Mouse (Mus musculus) heart, embryonic 16.5 days (tissue): ENCODE data around the gene Vav3. TPM values are rescaled to one million over a fixed set of nuclear protein-coding genes. Genes with fewer than 3 reads are reported as not detected.

ENCODE experiments used
- ATAC-seq: fragments of 200-750 bp; cut with Nextera tagmentation; replicated peaks from 2 replicates; pipeline ENCODE4 v1.8.0; 2017; ENCODE audit warnings: moderate number of reproducible peaks; ENCODE audit not compliant: insufficient read depth, low FRiP score; ENCODE audit errors: extremely low read depth
- H3K27ac ChIP-seq: fragments of 300-500 bp; sonication (generic); 2 replicates; pipeline ENCODE4 v1.5.1; 2014; ENCODE audit warnings: mild to moderate bottlenecking, low read length, control low read depth, moderate library complexity
- H3K27me3 ChIP-seq: fragments of 300-500 bp; sonication (generic); 2 replicates; pipeline ENCODE4 v1.6.1; 2014; ENCODE audit warnings: low read length, mixed read lengths; ENCODE audit not compliant: control insufficient read depth, insufficient read depth
- H3K36me3 ChIP-seq: fragments of 300-500 bp; sonication (generic); 2 replicates; pipeline ENCODE4 v1.6.1; 2014; ENCODE audit not compliant: control insufficient read depth, insufficient read depth
- H3K4me1 ChIP-seq: fragments of 300-500 bp; sonication (generic); 2 replicates; pipeline ENCODE4 v1.6.1; 2014; ENCODE audit warnings: low read length, mixed read lengths; ENCODE audit not compliant: control insufficient read depth, insufficient read depth
- H3K4me2 ChIP-seq: fragments of 300-500 bp; sonication (generic); 2 replicates; pipeline ENCODE4 v1.6.1; 2014; ENCODE audit warnings: low read depth, mild to moderate bottlenecking, control low read depth, low read length
- H3K4me3 ChIP-seq: fragments of 300-500 bp; sonication (generic); 2 replicates; pipeline ENCODE4 v1.5.1; 2014; ENCODE audit warnings: mild to moderate bottlenecking, control low read depth, low read length
- H3K9ac ChIP-seq: fragments of 300-500 bp; sonication (generic); 2 replicates; pipeline ENCODE4 v1.6.1; 2014; ENCODE audit warnings: low read length, control low read depth
- H3K9me3 ChIP-seq: fragments of 300-500 bp; sonication (generic); replicated peaks from 2 replicates; pipeline ENCODE4 v1.6.1; 2016; ENCODE audit warnings: low read length; ENCODE audit not compliant: control insufficient read depth
- WGBS: fragments of 180-500 bp; shearing (Covaris S2); extraction: QIAGEN DNeasy Blood & Tissue Kit; methylation state at CpG from one replicate; pipeline ENCODE4 v1.1.7; 2014; 5-methylcytosine and 5-hydroxymethylcytosine counted together
- polyA plus RNA-seq: library from polyadenylated mRNA; unstranded; fragments of >200 nt; fragmentation: Nextera tagmentation; extraction: Ambion mirVana; gene quantifications from 2 replicates; pipeline ENCODE4 v1.2.1, GENCODE M21; 2015

The Vav3 gene
- polyA plus RNA-seq, 1 experiment from 2014 or later = 8.0 TPM

GRCm38 (mm10) chr3:109490561-109491296 is 150.3 kb downstream of the Vav3 start:
- ATAC-seq = no peak
- WGBS = 63% methylated on average over 11 of the region's 11 CpGs
- no peaks in the 10 kb centered on the region for H3K9me3 ChIP-seq

GRCm38 (mm10) chr3:109491568-109491967 is 151.1 kb downstream of the Vav3 start:
- Histone ChIP-seq H3K9me3 (no peaks in the 10 kb centered on the region), H3K36me3 (no peaks in the 10 kb centered on the region), H3K27me3 (no peaks in the 10 kb centered on the region), H3K27ac (no peak overlapping the region), H3K9ac (no peak overlapping the region), H3K4me2 (no peak overlapping the region), H3K4me3 (no peak overlapping the region), H3K4me1 (no peaks in the 10 kb centered on the region)
- ATAC-seq = 0 out of 2 replicates have a peak, but pooled peaks have one; percentile 49
- WGBS = 6% methylated on average over 2 of the region's 2 CpGs

More at GRCm38 (mm10) chr3:109490561-109491296, 150.3 kb downstream of the Vav3 start:
- Histone ChIP-seq H3K9ac (no peak overlapping the region), H3K4me1 (no peaks in the 10 kb centered on the region), H3K27ac (no peak overlapping the region), H3K4me2 (no peak overlapping the region), H3K27me3 (no peaks in the 10 kb centered on the region), H3K36me3 (no peaks in the 10 kb centered on the region), H3K4me3 (no peak overlapping the region)

- Histone ChIP-seq H3K4me1 (no peaks in the 10 kb centered on the region), H3K27ac (no peak overlapping the region), H3K9ac (no peak overlapping the region), H3K36me3 (no peaks in the 10 kb centered on the region), H3K9me3 (no peaks in the 10 kb centered on the region), H3K27me3 (no peaks in the 10 kb centered on the region), H3K4me3 (no peak overlapping the region), H3K4me2 (no peak overlapping the region)
- WGBS = 82% methylated on average over 5 of the region's 5 CpGs
- no peak for ATAC-seq
Observed at GRCm38 (mm10) chr3:109496461-109496860, 156.0 kb downstream of the Vav3 start.

- no peaks in the 10 kb centered on the region for H3K9me3 ChIP-seq
- no peak overlapping the region for H3K27ac ChIP-seq
- H3K4me3 ChIP-seq = no peak overlapping the region
- H3K4me2 ChIP-seq = no peak overlapping the region
- H3K27me3 ChIP-seq = no peaks in the 10 kb centered on the region
- no peak for ATAC-seq
- WGBS = 71% methylated on average over 4 of the region's 4 CpGs
- no peaks in the 10 kb centered on the region for H3K4me1 ChIP-seq
- no peak overlapping the region for H3K9ac ChIP-seq
- no peaks in the 10 kb centered on the region for H3K36me3 ChIP-seq
Observed at GRCm38 (mm10) chr3:109497074-109497473, 156.6 kb downstream of the Vav3 start.

- no peaks in the 10 kb centered on the region for H3K4me1 ChIP-seq
- H3K9ac ChIP-seq = no peak overlapping the region
- H3K4me2 ChIP-seq = no peak overlapping the region
- no peaks in the 10 kb centered on the region for H3K36me3 ChIP-seq
- no peak for ATAC-seq
- no peaks in the 10 kb centered on the region for H3K9me3 ChIP-seq
- WGBS = 83% methylated on average over 1 of the region's 1 CpGs
- H3K27me3 ChIP-seq = no peaks in the 10 kb centered on the region
- no peak overlapping the region for H3K27ac ChIP-seq
- H3K4me3 ChIP-seq = no peak overlapping the region
Observed at GRCm38 (mm10) chr3:109499861-109500456, 159.5 kb downstream of the Vav3 start.

GRCm38 (mm10) chr3:109509784-109510183 is 169.3 kb downstream of the Vav3 start:
- H3K36me3 ChIP-seq = no peaks in the 10 kb centered on the region
- no peaks in the 10 kb centered on the region for H3K9me3 ChIP-seq
- H3K27me3 ChIP-seq = no peaks in the 10 kb centered on the region
- no peaks in the 10 kb centered on the region for H3K4me1 ChIP-seq
- no peak overlapping the region for H3K4me2 ChIP-seq
- ATAC-seq = no peak
- H3K4me3 ChIP-seq = no peak overlapping the region
- no peak overlapping the region for H3K27ac ChIP-seq
- H3K9ac ChIP-seq = no peak overlapping the region
- 72% methylated on average over 1 of the region's 1 CpGs for WGBS

- Histone ChIP-seq H3K4me3 (no peak overlapping the region), H3K27ac (no peak overlapping the region), H3K27me3 (no peaks in the 10 kb centered on the region), H3K9ac (no peak overlapping the region), H3K36me3 (no peaks in the 10 kb centered on the region), H3K4me2 (no peak overlapping the region), H3K4me1 (no peaks in the 10 kb centered on the region), H3K9me3 (no peaks in the 10 kb centered on the region)
- ATAC-seq = no peak
- WGBS = 87% methylated on average over 1 of the region's 1 CpGs
Observed at GRCm38 (mm10) chr3:109511849-109512248, 171.4 kb downstream of the Vav3 start.

- H3K9me3 ChIP-seq = no peaks in the 10 kb centered on the region
- no peak overlapping the region for H3K4me2 ChIP-seq
- WGBS = 74% methylated on average over 3 of the region's 3 CpGs
Observed at GRCm38 (mm10) chr3:109515479-109515878, 175.0 kb downstream of the Vav3 start.

GRCm38 (mm10) chr3:109516372-109516771 is 175.9 kb downstream of the Vav3 start:
- H3K36me3 ChIP-seq = no peaks in the 10 kb centered on the region
- H3K27me3 ChIP-seq = no peaks in the 10 kb centered on the region
- H3K9ac ChIP-seq = no peak overlapping the region
- 93% methylated on average over 10 of the region's 10 CpGs for WGBS
- H3K9me3 ChIP-seq = no peaks in the 10 kb centered on the region
- no peak overlapping the region for H3K4me3 ChIP-seq
- ATAC-seq = no peak
- H3K4me2 ChIP-seq = no peak overlapping the region
- H3K4me1 ChIP-seq = no peaks in the 10 kb centered on the region
- H3K27ac ChIP-seq = no peak overlapping the region

More at GRCm38 (mm10) chr3:109515479-109515878, 175.0 kb downstream of the Vav3 start:
- H3K27me3 ChIP-seq = no peaks in the 10 kb centered on the region
- H3K27ac ChIP-seq = no peak overlapping the region
- no peaks in the 10 kb centered on the region for H3K36me3 ChIP-seq
- H3K4me3 ChIP-seq = no peak overlapping the region
- H3K9ac ChIP-seq = no peak overlapping the region
- no peak for ATAC-seq
- no peaks in the 10 kb centered on the region for H3K4me1 ChIP-seq
